Mouse (Mus musculus) ES-Bruce4 (cell line): ENCODE results near the gene Slamf9.

Experiments
- CTCF ChIP-seq: IDR thresholded peaks from one replicate; pipeline ENCODE4 v1.8.1; 2011; ENCODE audit warnings: low read depth, low read length
- POLR2A ChIP-seq: IDR thresholded peaks from one replicate; pipeline ENCODE4 v1.8.1; 2011; ENCODE audit warnings: low read length; ENCODE audit not compliant: insufficient read depth

DNA sequence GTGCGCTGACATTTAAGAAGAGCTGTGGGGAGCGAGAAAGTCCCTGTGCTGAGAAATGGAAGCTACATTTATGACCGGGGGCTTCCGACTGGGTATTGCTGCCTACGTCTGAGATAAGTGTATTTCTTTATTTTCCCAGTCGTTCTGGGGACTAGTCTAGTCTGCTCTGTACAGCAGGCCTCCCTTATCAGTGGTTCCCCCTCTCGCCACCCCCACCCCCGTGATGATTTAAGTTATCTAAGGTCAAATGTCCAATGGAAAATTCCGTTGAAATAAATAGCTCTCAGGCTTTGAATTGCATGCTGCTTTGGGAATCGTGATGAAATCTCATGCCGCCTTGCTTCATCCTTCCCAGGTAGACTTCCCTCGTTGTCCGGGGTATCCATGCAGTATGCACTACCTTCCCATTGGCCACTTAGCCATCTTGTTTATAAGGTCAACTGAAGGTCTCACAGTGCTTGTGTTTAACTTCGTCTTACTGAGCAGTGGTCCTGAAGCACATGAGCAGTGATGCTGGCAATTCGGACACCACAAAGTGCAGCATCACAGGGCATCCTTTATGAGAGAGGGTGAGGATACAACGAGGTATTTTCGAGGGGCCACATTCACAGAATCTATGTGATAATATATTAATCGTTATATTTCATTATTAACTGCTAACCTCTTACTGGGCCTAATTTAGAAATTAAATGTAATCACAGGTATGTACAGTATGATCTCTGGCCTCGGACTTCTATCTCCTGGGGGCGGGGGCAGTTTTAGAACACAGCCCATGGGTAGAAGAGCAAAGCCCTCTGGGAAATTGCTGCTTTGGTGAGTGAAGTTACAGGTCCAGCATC, 41.9 kb upstream of the Slamf9 start:
- TF ChIP-seq CTCF: no peak
- no peak for TF ChIP-seq POLR2A
